Mouse (Mus musculus) cerebellum, adult 2 months (tissue): ENCODE measurements at regions not wholly inside any gene's neighbourhood (a gene's known extent, or its start where the extent isn't known, plus 50 kb on each side); places are given as distances from the start of the nearest gene placed in this dataset.

Experiments
- DNase-seq, 2 experiments: peaks; one replicate each; pipeline ENCODE4 v3.0.0; 2021
- H3K27ac ChIP-seq: fragments of 200-500 bp; 2 replicates; pipeline ENCODE4 v1.5.1; 2012; ENCODE audit warnings: low read length, control low read depth, inconsistent platforms; ENCODE audit not compliant: insufficient read depth
- H3K27me3 ChIP-seq: fragments of 200-500 bp; 2 replicates; pipeline ENCODE4 v1.6.1; 2012; ENCODE audit warnings: inconsistent platforms, mild to moderate bottlenecking, low read length, moderate library complexity; ENCODE audit not compliant: control insufficient read depth, insufficient read depth
- H3K4me1 ChIP-seq: fragments of 200-500 bp; 2 replicates; pipeline ENCODE4 v1.6.1; 2011; ENCODE audit warnings: low read length; ENCODE audit not compliant: control insufficient read depth, insufficient read depth
- H3K4me3 ChIP-seq: fragments of 200-500 bp; replicated peaks from 2 replicates; pipeline ENCODE3; 2011; ENCODE audit warnings: mild to moderate bottlenecking, low read depth, low read length, control low read depth; ENCODE audit not compliant: insufficient read depth
- CTCF ChIP-seq: fragments of 200-500 bp; IDR thresholded peaks from 2 replicates; pipeline ENCODE4 v1.5.1; 2011; ENCODE audit warnings: low read depth, mild to moderate bottlenecking, control low read depth, low read length, moderate library complexity, borderline replicate concordance; ENCODE audit not compliant: insufficient read depth
- POLR2A ChIP-seq: fragments of 200-500 bp; IDR thresholded peaks from 2 replicates; pipeline ENCODE4 v1.6.1; 2011; ENCODE audit warnings: low read length, control low read depth, borderline replicate concordance; ENCODE audit not compliant: insufficient read depth
- WGBS: fragments of 180-500 bp; shearing (Covaris S2); methylation state at CpG from one replicate; pipeline ENCODE4 v1.1.7; 2018; 5-methylcytosine and 5-hydroxymethylcytosine counted together

GRCm38 (mm10) chr15:61116912-61117311, 194.1 kb upstream of the A1bg start:
- H3K27me3 ChIP-seq: no peaks in the 10 kb centered on the region
- TF ChIP-seq POLR2A (no peak), CTCF (no peak)
- WGBS: 50% methylated on average over 1 of the region's 1 CpGs

GRCm38 (mm10) chr15:61109429-61110128, 186.8 kb upstream of the A1bg start:
- WGBS: 40% methylated on average over 4 of the region's 4 CpGs
- TF ChIP-seq POLR2A: no peak
- TF ChIP-seq CTCF: no peak
- DNase-seq: no peak

More at GRCm38 (mm10) chr15:61116912-61117311, 194.1 kb upstream of the A1bg start:
- DNase-seq: no peak
- Histone ChIP-seq H3K4me1 (no peaks in the 10 kb centered on the region), H3K27ac (no peak overlapping the region), H3K4me3 (no peak overlapping the region)

GRCm38 (mm10) chr15:61108957-61109356, 186.1 kb upstream of the A1bg start:
- no peak overlapping the region for H3K27ac ChIP-seq
- H3K4me3 ChIP-seq: no peak overlapping the region
- no peak for DNase-seq
- no peak for TF ChIP-seq CTCF
- TF ChIP-seq POLR2A: no peak
- no peaks in the 10 kb centered on the region for H3K4me1 ChIP-seq
- no peaks in the 10 kb centered on the region for H3K27me3 ChIP-seq
- WGBS: 58% methylated on average over 2 of the region's 2 CpGs

More at GRCm38 (mm10) chr15:61109429-61110128, 186.8 kb upstream of the A1bg start:
- H3K4me1 ChIP-seq: no peaks in the 10 kb centered on the region
- H3K27me3 ChIP-seq: no peaks in the 10 kb centered on the region
- H3K27ac ChIP-seq: no peak overlapping the region
- H3K4me3 ChIP-seq: no peak overlapping the region

- TF ChIP-seq POLR2A (no peak), CTCF (no peak)
- Histone ChIP-seq H3K4me1 (no peaks in the 10 kb centered on the region), H3K4me3 (no peak overlapping the region), H3K27me3 (no peaks in the 10 kb centered on the region), H3K27ac (no peak overlapping the region)
- peak in 1 of 2 experiments; percentile 11 for DNase-seq
- WGBS: 22% methylated on average over 7 of the region's 7 CpGs
Measured at GRCm38 (mm10) chr15:61102421-61103412, 179.9 kb upstream of the A1bg start.

- WGBS: 41% methylated on average over 4 of the region's 4 CpGs
- H3K4me1 ChIP-seq: no peaks in the 10 kb centered on the region
- no peak overlapping the region for H3K27ac ChIP-seq
- H3K27me3 ChIP-seq: no peaks in the 10 kb centered on the region
- TF ChIP-seq CTCF (no peak), POLR2A (no peak)
- no peak overlapping the region for H3K4me3 ChIP-seq
- DNase-seq: no peak
Measured at GRCm38 (mm10) chr15:61100807-61101206, 178.0 kb upstream of the A1bg start.

- Histone ChIP-seq H3K27ac (no peak overlapping the region), H3K4me3 (no peak overlapping the region), H3K4me1 (no peaks in the 10 kb centered on the region), H3K27me3 (no peaks in the 10 kb centered on the region)
- no peak for TF ChIP-seq POLR2A
- no peak for TF ChIP-seq CTCF
- 34% methylated on average over 1 of the region's 1 CpGs for WGBS
- DNase-seq: no peak
Measured at GRCm38 (mm10) chr15:61098968-61099367, 176.2 kb upstream of the A1bg start.

- no peaks in the 10 kb centered on the region for H3K4me1 ChIP-seq
- no peak overlapping the region for H3K4me3 ChIP-seq
- no peak for TF ChIP-seq POLR2A
- TF ChIP-seq CTCF: no peak
- no peak for DNase-seq
- H3K27ac ChIP-seq: no peak overlapping the region
- H3K27me3 ChIP-seq: no peaks in the 10 kb centered on the region
Measured at GRCm38 (mm10) chr15:61098519-61098918, 175.7 kb upstream of the A1bg start.
